Mouse (Mus musculus) gastrocnemius, postnatal 25 days (tissue): ENCODE data around the gene Crebbp. TPM values are rescaled to one million over a fixed set of nuclear protein-coding genes. Genes with fewer than 3 reads are reported as not detected.
"Not testable (repeated sequence)": the region's sequence is repeated elsewhere in the genome, so short reads cannot be mapped to it uniquely, and the experiment has no call there.

Experiments used
- DNase-seq: peaks from one replicate; pipeline ENCODE4 v3.0.0; 2022
- total RNA-seq, 2 experiments: library from RNA; stranded (reverse); gene quantifications; 1 replicate in 1 of 2; 2 replicates in 1 of 2; pipeline ENCODE4 v1.2.3; 2021

Gene Crebbp
- total RNA-seq, 2 experiments from 2014 or later: 26.3 to 29.6 TPM

DNA sequence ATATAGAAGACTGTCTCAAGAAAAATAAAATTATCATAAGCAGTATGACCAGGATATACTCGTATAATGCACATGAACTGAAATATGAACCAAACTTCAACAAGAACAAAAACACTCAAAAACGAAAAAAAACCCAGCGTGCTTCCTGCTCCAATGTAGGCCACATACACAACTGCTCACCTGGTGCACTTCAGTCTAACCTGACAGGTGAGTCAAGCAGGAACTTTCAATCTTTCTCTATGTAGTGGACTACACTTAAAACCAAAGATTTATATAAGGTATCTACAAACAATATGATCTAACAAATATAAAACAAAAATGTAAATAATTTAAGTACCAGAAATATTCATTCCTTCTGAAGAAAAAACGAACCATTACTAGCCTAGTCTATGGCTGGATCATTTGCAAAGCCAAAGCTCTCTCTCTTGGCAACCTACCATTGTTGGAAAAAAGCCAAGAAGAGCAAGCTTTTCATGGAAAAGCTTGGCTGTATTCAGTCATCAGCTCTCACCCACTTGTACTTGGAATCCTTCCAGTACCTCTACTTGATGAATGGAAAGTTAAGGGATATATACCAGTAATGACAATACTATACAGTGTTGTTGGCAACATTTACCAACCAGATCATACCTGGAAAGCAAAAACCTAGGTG, 53.4 kb downstream of the Crebbp start:
- no peak for DNase-seq

DNA sequence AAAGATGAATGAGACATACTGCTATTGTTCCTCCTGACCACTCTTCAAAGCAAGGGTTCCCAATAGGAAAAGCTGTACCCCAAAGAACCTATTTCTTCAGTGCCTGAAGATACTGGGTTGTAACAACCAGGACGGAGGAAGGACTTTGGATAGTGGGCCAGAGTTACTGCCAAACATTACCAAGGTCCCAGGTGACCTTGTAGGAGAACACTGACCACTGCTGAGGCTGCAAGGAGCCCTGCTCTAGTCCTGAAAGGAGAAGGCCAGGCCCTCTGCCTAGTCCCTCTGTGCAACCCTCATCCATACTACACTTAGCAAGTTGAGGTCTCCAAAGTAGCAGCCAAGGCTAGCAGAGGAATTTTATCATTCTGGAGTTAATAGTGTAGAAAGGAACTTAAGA, 60.7 kb downstream of the Crebbp start:
- no peak for DNase-seq

DNA sequence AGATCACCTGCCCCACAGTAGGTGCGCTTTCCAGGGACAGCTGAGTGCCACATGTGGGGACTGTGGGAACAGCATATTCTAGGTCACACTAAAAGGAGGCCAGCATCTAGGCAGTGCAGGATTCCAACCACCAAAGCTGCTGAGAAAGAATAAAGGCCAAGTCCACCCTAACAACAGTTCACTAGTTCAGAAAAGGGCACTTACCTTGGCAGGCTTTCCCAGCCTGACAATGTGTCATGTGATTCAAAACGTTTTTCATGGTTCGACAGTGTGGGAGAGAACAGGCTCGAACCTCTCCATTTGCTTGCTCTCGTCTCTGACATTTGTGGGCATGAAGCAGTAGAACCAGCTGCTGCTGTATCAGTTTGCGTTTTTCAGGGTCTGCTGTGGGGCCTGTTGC, 75.3 kb downstream of the Crebbp start:
- DNase-seq: no peak

DNA sequence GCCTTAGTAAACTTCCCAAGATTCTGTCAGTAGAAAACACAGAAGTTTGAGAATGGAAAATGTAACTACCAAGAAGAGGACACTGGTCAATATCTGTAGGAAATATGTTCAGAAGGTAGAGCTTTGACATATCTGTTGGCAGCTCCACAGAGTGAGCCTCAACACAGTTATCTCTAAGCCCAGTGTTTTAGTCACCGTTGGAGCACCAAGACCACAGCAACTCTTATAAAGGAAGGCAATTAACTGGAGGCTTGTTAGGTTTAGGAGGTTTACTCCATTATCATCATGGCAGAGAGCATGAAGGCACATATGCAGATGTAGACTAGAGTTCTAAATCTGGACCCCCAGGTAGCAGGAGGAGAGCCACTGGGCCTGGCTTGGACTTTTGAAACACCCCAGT, 80.0 kb downstream of the Crebbp start:
- no peak for DNase-seq

DNA sequence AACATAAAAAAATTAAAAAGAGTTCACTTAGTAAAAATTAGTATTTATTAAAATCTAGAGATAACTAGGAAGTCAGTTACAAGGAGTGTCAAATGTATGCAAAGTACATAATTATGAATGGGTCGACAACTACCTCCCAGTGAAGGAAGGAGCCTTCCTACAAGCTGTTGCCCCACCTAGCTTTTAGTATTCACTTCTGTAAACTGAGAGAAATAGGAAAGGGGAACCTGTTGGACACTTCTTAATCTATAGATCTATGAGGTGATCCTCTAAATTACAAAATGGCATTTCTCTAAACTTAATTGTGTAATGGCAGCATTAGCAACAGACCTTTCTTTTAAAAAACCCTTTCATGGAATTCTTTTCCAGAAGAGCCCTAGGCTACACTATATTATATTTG, 84.9 kb downstream of the Crebbp start:
- DNase-seq: no peak

DNA sequence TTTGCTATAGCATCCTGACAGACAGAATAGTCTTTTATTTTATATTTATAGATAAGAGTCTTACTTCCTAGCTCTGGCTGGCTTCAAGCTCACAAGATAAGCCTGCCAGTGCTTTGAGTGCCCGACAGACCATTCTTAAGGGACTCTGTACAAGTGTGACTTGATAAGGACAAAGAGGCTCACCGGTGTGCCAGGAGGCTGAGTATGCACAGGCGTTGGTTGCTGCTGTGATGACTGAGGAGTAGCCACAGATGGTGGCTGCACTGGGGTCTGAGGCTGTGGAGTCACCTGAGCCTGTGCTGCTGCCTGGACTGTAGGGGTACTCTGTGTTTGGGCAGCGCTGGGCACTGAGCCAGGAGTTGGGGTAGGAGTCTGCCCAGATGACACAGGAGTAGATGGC, 96.7 kb downstream of the Crebbp start:
- no peak for DNase-seq

DNA sequence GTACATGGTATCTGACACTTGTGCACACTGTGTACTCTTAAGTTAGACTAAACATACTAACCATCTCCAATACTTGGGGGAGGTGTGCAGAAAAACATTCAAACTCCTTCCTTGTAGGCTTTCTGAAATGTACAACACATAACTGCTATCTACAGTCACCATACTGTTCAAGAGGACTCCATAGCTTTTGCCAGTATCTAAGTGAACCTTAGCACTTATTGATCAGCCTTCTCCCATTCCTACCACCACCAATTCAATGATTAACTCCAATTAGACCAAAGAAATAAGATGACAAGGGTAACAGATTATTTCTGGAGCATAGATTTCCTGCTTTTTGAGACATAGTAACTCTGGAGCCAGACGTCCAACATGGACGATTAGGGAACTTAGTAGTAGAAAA, 113.4 kb downstream of the Crebbp start:
- no peak for DNase-seq

DNA sequence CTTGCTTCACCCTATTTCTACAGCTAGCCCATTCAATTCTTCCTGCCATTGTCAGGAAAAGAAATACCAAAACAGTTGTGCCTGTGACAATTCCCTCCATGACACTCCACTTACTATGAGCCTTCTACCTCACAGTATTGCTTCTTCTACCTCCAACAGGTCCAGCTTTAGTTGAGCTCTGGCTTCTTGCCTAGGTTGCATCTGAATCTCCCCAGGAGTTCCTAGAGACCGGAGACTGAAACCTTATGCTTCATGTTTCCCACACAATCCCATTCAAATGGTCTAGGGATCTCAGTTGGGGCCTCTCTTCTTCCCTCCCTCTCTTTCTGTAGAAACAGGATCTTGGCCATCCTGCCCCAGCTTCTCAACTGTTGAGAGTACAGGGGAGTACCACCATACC, 116.3 kb downstream of the Crebbp start:
- no peak for DNase-seq

DNA sequence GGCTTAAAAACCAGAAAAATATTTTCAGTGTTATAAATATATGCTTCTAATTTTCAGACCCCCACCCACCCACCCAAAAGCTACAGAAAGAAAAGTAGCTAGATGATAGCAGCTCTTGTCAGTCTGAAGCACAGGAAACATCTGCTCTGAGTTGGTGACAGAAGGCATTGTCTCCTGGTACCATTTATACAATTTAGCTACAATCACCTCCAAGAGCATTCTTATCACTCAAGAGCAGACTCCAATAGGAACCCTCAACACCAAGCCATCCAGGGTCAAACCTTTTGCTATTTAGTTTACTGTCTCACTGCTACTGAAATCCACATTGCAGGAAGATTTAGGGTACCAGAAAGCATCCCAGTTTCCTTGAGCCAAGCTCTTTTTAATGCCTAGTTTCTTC, 116.9 kb downstream of the Crebbp start:
- no peak for DNase-seq

DNA sequence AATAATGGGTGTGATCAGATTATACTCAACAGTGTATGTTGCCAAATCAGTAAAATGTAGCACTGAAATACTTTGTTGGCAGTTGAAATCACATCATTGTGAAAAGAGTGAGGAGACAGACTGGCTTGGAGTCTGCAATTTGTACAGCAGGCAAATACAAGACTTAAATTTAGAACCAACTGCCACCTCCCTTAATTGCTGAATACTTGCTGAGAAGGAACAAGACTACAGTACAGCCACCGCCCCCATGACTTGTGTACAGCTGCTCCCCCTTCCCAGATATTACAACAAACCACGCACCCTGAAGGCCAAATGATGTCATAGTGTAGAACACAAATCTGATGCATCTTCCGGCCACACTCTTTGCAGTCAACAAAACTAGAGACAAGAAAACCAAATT, 117.7 kb downstream of the Crebbp start:
- no peak for DNase-seq

DNA sequence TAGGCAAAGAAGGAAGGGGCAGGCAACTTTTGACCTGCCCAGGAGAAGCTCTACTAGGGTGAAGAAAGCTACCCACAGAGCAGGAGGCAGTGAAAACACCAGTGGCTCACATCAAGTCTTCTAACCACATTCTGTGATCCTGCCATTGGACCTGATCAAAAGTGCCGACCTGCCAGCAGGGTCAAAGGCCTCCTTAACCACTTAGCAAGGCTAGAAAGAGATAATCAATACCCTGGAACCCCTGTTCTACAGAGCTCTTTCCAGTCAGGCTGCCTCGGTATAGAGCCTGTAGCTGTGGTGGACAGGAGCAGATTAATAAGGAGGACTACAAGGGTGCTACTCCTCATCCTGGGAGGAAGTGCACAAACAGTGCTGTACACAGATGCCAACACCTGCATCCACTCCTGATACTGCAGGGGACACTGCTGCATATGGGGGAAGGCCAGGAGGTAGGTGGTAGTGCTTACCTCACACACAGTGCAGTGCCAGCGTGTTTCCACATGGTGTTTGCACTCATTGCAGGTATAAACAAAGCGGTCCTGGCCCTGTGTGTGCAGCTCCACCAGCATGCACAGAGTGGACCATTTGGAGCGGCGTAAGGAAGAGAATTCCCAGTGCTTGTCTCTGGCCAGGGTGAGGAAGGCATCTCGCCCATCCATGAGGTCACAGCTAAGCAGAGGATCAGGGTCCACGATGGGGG, 126.4 kb downstream of the Crebbp start:
- no peak for DNase-seq

DNA sequence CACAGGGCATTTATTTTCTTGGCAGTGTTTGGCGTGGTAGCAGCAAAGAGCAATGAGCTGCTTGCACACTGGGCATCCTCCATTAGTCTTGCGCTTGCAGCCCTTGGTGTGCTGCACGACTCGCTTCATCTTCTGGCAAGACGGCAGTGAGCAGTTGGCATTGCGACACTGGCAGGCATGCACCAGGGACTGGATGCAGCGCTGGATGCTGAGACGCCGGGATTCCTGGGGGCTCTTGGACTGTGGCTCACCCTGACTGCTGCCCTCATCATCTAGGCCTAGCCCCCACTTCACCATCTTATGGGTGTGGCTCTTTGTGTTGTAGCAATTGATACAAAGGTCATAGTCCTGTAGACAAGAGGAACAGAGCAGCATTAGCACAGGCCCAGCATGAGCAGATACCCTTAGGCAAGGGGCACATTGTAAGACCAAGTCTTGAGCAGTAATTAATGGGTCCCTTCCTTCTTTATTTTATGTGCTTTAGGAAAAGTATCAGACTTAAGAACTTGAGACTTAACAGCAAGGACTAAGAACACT, 127.9 kb downstream of the Crebbp start:
- DNase-seq: no peak

DNA sequence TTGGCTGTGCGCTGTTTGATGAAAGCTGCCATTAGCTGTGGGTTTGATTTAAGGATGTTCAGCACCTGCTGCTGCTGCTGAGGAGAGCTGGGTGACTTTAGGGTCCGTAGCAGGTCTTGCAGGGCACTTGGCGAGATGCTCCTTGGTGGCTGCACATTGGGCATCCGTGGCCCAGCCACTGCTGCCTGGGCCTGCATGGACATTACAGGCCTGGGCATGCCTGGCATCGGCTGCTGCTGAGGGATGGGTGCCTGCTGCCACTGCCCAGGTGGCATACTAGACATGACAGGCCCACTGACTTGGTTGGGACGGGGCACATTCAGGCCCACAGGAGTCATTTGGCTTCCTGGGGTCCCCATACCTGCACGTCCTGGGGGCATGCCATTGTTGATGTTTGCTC, 128.7 kb downstream of the Crebbp start:
- no peak for DNase-seq

DNA sequence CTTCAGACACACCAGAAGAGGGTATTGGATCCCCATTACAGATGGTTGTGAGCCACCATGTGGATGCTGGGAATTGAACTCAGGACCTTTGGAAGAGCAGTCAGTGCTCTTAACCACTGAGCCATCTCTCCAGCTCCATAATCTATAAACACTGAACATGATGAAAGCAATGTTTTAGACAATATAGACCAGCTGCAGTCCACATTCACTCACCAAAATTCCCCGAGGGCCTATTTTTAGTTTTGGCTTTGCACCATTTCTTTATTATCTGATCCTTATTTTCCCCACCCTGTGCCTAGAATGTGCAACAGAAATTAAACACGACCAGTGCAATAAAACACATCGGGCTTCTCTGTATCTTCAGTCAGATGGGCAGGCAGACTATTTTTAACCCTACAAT, 133.4 kb downstream of the Crebbp start:
- not testable (repeated sequence) for DNase-seq

DNA sequence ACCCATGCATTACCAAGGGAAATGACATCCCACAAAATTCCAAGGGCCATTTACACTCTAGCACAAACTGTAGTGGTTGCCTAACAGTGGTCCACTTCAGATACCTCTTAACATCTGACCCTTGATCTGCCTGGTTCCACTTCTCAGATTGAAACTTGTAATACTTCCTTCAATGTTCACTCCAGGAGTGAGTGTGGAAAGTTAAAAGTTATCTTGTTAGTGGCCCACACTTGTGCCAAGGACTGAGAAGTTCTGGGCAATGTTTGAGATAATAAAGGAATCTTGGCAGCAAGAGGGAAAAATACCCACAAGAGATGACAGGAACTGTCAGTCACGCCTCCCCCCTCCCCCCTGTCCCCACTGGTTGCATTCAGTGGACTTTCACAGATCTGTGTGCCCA, 134.1 kb downstream of the Crebbp start:
- no peak for DNase-seq

DNA sequence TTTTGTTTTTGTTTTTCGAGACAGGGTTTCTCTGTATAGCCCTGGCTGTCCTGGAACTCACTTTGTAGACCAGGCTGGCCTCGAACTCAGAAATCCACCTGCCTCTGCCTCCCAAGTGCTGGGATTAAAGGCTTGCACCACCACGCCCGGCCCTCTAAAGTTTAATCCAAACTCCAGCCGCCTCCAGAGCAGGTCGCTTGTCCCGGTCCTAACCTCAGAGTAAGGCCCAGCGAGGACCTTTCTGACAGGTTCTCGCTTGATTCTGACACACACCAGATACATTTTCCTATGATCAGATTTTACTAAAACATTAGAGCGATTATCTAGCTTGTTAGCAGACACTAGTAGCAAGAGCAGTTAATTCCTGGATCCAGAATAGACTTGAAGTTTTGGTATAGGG, 135.5 kb downstream of the Crebbp start:
- not testable (repeated sequence) for DNase-seq

DNA sequence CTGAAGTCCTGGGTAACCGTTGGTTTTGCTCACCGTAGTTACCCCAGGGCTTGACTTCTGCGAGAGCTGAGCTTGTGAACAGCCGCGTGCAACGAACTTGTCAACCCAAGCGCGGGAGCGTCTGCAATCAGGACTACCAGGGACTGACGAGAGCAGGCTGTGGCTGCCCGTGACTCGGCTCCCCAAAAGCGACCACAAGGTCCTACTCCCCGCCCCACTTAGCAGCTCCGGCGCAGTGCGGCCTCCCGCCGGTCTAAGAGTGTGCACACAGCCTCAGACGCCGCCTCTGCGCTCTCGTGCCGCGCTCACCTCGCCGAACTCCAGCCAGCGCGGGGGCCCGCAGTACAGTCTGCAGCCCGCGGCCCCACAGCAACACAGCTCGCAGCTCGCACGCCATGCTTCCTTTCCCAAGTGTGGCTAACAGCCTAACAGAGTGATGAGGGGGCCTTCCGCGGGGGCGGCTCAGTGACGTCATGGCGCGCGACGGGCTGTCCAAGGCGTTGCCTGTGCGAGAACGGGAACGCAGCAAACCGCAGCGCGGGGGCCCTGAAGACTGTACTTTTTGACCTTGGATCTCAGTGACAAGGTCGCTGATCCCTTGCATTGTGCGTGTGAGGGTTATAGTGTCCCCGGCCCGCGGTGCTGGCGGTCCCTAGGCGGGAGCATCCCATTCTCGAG, 136.3 kb downstream of the Crebbp start, which contains the start of gene Trap1:
Trap1 (minus strand) TSS at position 444 of the 678 bp plus-strand sequence.
- DNase-seq: peak; percentile 91

DNA sequence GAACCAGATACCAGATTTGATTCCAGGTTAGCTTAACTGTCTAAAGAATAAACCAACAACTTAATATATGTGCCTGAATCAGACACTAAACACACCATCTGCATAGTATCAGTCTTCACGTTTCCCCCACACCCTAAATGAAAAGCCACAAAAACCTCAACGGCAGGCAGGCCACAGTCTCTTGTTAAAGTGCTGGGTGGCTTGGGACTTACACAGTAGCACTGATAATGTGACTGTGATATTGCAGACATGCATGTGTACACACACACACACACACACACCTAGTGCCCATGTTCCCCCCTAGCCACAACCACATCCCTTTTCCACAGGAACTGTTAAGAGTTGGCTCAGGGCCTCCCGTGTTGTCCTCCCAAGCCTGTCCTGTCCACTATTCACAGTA, 139.0 kb downstream of the Crebbp start:
- DNase-seq: no peak

DNA sequence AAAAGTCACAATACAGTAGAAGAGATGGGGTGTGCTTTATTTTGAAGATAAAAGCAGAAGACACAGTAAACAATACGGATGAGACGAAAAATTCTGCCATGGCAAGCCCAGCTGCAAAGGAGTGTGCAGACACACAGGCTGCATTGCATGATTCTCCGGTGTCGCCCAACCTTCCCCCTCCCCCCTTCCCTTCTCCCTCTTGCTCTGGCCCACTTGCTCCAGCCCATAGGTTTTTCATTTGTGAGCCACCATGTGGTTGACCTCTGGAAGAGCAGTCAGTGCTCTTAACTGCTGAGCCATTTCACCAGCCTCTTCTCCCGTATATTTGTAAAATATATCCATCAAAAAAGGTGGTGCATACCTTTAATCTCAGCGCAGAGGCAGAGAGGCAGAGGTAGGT, 139.5 kb downstream of the Crebbp start:
- no peak for DNase-seq

DNA sequence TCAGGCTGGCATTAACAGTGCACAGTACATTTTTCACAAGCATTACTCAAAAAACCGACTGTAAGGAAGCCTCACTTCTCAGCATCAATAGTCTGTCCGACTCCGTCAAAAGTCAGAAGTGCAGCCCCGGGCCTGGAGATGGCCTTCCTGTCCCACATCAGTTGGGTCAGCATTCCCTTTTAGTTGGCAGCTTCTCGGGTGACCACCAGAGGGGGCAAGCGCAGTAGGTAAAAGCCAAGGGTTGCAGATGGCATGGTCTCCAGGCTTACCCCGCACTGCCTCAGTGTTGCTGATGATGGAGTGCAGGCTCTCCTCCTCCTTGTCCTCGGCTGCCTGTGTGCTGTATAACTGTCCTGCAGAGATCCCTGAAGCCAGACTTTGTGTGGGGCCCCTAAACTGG, 145.2 kb downstream of the Crebbp start:
- peak; percentile 20 for DNase-seq

DNA sequence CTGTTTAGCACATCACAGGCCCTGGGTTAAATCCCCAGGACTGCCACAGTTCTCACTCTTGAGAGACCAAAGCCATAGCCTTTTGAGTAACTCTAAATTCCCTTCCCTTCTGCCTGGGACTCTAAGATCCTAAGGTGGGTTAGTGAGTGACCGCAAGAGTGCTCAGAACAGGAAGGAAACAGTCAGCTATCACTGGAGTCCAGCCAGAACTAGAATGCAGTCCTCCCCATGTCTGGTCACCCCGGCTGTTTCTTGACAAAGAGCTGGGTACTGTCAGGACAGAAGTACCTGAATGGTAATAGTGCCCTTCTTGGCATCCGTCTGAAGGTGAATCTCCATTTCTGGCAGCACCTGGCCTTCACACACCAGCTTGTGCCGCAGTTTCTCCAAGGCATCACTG, 148.9 kb downstream of the Crebbp start:
- DNase-seq: no peak

DNA sequence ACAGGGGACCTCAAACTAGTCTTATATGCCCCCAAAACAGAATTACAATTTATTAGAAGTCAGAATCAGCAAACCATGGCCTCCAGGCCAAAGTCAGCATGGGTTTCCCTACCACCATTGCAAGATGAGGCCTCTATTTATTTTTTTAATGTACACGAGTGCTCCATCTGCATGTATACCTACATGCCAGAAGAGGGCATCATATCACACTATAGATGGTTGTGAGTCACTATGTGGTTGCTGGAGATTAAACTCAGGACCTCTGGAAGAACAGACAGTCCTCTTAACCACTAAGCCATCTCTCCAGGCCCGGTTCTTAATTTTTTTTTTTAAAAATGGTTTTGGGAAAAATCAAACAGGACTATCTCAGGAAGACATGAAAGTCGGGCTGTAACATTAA, 160.0 kb downstream of the Crebbp start:
- DNase-seq: no peak

DNA sequence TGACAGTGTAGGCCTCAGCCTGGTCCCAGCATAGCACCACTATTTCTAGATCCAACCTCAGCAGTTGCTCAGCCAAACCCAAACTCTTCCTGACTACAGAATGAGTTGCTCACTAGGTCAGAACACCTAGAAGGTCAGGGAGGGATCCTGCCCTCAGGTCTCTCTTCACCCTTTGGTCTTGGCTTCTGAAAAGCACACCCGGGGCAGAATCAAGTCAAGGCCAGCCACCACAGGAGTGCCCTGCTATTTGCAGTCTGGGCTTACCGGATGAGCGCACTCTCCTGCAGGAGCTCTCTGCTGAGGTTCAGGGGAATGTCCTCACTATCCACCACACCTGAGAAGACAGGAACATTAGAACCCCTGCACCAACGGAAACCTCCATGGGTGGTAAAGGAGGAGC, 161.2 kb downstream of the Crebbp start:
- no peak for DNase-seq
